Mouse (Mus musculus) MEL (cell line): Measurements from ENCODE around the gene Zfp664. TPM values are rescaled to one million over a fixed set of nuclear protein-coding genes. Genes with fewer than 3 reads are reported as not detected.
A peak's percentile ranks its signal among the peaks of the same experiment; 100 is the strongest.

Source experiments
- DNase-seq: peaks from one replicate; pipeline ENCODE4 v3.0.0; 2011; ENCODE audit warnings: low read depth, low spot score
- H3K27ac ChIP-seq: 2 replicates; pipeline ENCODE4 v1.5.1; 2012; ENCODE audit warnings: low read depth, mild to moderate bottlenecking, control low read depth, low read length, moderate library complexity; ENCODE audit not compliant: control insufficient read depth
- H3K27me3 ChIP-seq, 2 experiments: fragments of 150-350 bp in 1 of 2; sonication (generic) in 1 of 2; 2 replicates each; pipeline ENCODE4 v1.6.1; 2012; ENCODE audit warnings: low read length in 2 of 2, mild to moderate bottlenecking in 2 of 2, improper control_type of control experiment in 1 of 2, moderate library complexity in 1 of 2; ENCODE audit not compliant: insufficient read depth in 2 of 2, control insufficient read depth in 1 of 2
- H3K36me3 ChIP-seq, 2 experiments: 2 replicates each; pipeline ENCODE4 v1.6.1; 2012 to 2014; ENCODE audit warnings: low read length in 2 of 2, improper control_type of control experiment in 1 of 2, inconsistent platforms in 1 of 2, mild to moderate bottlenecking in 1 of 2; ENCODE audit not compliant: insufficient read depth in 2 of 2, control insufficient read depth in 1 of 2
- H3K4me1 ChIP-seq, 2 experiments: fragments of 150-350 bp in 1 of 2; sonication (generic) in 1 of 2; 2 replicates each; pipeline ENCODE4 v1.6.1; 2012; ENCODE audit warnings: low read length in 2 of 2, improper control_type of control experiment in 1 of 2, mild to moderate bottlenecking in 1 of 2; ENCODE audit not compliant: insufficient read depth in 2 of 2, control insufficient read depth in 1 of 2
- H3K4me3 ChIP-seq, 2 experiments: fragments of 150-350 bp in 1 of 2; sonication (generic) in 1 of 2; 2 replicates each; pipeline ENCODE4 v1.5.1; 2012; ENCODE audit warnings: low read depth in 2 of 2, low read length in 2 of 2, mild to moderate bottlenecking in 2 of 2, moderate library complexity in 2 of 2, control low read depth in 1 of 2, improper control_type of control experiment in 1 of 2; ENCODE audit not compliant: control insufficient read depth in 1 of 2, insufficient read depth in 1 of 2
- H3K79me2 ChIP-seq: 2 replicates; pipeline ENCODE4 v1.6.1; 2012; ENCODE audit warnings: mild to moderate bottlenecking, low read length, moderate library complexity; ENCODE audit not compliant: control insufficient read depth, poor library complexity, insufficient read depth
- H3K9ac ChIP-seq: 2 replicates; pipeline ENCODE4 v1.6.1; 2012; ENCODE audit warnings: low read depth, mild to moderate bottlenecking, control low read depth, low read length, moderate library complexity; ENCODE audit not compliant: control insufficient read depth, poor library complexity, severe bottlenecking
- H3K9me3 ChIP-seq: fragments of 150-350 bp; sonication (generic); replicated peaks from 2 replicates; pipeline ENCODE4 v1.6.1; 2012; ENCODE audit warnings: mild to moderate bottlenecking, low read length, improper control_type of control experiment, moderate library complexity; ENCODE audit not compliant: insufficient read depth
- CTCF ChIP-seq, 3 experiments: IDR thresholded peaks in 2 of 3; conservative IDR thresholded peaks in 1 of 3; 2 replicates each; pipeline ENCODE4 v1.5.1; 2011 to 2012; ENCODE audit warnings: low read length in 3 of 3, low read depth in 2 of 3, mild to moderate bottlenecking in 2 of 3, improper control_type of control experiment in 1 of 3, inconsistent platforms in 1 of 3, mixed read lengths in 1 of 3, moderate library complexity in 1 of 3; ENCODE audit not compliant: control insufficient read depth in 1 of 3, insufficient read depth in 1 of 3, poor library complexity in 1 of 3, severe bottlenecking in 1 of 3
- EP300 ChIP-seq, 2 experiments: IDR thresholded peaks; 2 replicates each; pipeline ENCODE4 v1.6.1; 2011; ENCODE audit warnings: improper control_type of control experiment in 2 of 2, low read length in 2 of 2, low read depth in 1 of 2, mild to moderate bottlenecking in 1 of 2
- GABPA ChIP-seq: IDR thresholded peaks from 2 replicates; pipeline ENCODE4 v1.6.1; 2012; ENCODE audit warnings: low read depth, mild to moderate bottlenecking, inconsistent platforms, low read length, improper control_type of control experiment, moderate library complexity
- JUND ChIP-seq: IDR thresholded peaks from 2 replicates; pipeline ENCODE4 v1.6.1; 2011; ENCODE audit warnings: low read depth, mild to moderate bottlenecking, improper control_type of control experiment, low read length
- MEF2A ChIP-seq: IDR thresholded peaks from 2 replicates; pipeline ENCODE4 v1.6.1; 2014; ENCODE audit warnings: low read depth, mild to moderate bottlenecking, inconsistent platforms, low read length, improper control_type of control experiment; ENCODE audit not compliant: poor library complexity, insufficient replicate concordance, severe bottlenecking; ENCODE audit errors: extremely low read depth
- MXI1 ChIP-seq: IDR thresholded peaks from 2 replicates; pipeline ENCODE4 v1.6.1; 2011; ENCODE audit warnings: mild to moderate bottlenecking, low read depth, low read length, improper control_type of control experiment
- MYB ChIP-seq: IDR thresholded peaks from 2 replicates; pipeline ENCODE4 v1.6.1; 2011; ENCODE audit warnings: mild to moderate bottlenecking, low read depth, low read length, improper control_type of control experiment
- NRF1 ChIP-seq: IDR thresholded peaks from 2 replicates; pipeline ENCODE4 v1.6.1; 2014; ENCODE audit warnings: low read depth, mild to moderate bottlenecking, inconsistent platforms, low read length, improper control_type of control experiment, moderate library complexity; ENCODE audit not compliant: poor library complexity, insufficient read depth, severe bottlenecking
- POLR2AphosphoS5 ChIP-seq: IDR thresholded peaks from 2 replicates; pipeline ENCODE4 v1.6.1; 2012; ENCODE audit warnings: low read depth, borderline replicate concordance, mild to moderate bottlenecking, inconsistent platforms, low read length, moderate library complexity, mixed read lengths
- RAD21 ChIP-seq: IDR thresholded peaks from 2 replicates; pipeline ENCODE4 v1.6.1; 2011; ENCODE audit warnings: mild to moderate bottlenecking, low read depth, low read length, improper control_type of control experiment
- SIN3A ChIP-seq: IDR thresholded peaks from 2 replicates; pipeline ENCODE4 v1.6.1; 2012; ENCODE audit warnings: low read length, improper control_type of control experiment, inconsistent platforms
- SMC3 ChIP-seq: IDR thresholded peaks from 2 replicates; pipeline ENCODE4 v1.6.1; 2011; ENCODE audit warnings: low read depth, low read length, improper control_type of control experiment
- ZC3H11A ChIP-seq: IDR thresholded peaks from 2 replicates; pipeline ENCODE4 v1.6.1; 2012; ENCODE audit warnings: low read depth, mild to moderate bottlenecking, inconsistent platforms, low read length, improper control_type of control experiment
- ZKSCAN1 ChIP-seq: IDR thresholded peaks from 2 replicates; pipeline ENCODE4 v1.6.1; 2012; ENCODE audit warnings: low read depth, mild to moderate bottlenecking, inconsistent platforms, low read length, improper control_type of control experiment, moderate library complexity
- ZNF384 ChIP-seq: IDR thresholded peaks from 2 replicates; pipeline ENCODE4 v1.6.1; 2012; ENCODE audit warnings: low read depth, mild to moderate bottlenecking, inconsistent platforms, low read length, improper control_type of control experiment
- polyA plus RNA-seq, 2 experiments: library from polyadenylated mRNA; stranded (reverse) in 1 of 2; unstranded in 1 of 2; fragments of >175 nt in 1 of 2; fragments of >200 nt in 1 of 2; gene quantifications; 2 replicates each; pipeline versions ENCODE4 v1.2.1 to v1.2.4; 2012; ENCODE audit warnings: low replicate concordance in 2 of 2, low read depth in 1 of 2; ENCODE audit not compliant: insufficient read length in 2 of 2, insufficient read depth in 1 of 2, missing spikeins in 1 of 2
- total RNA-seq: library from RNA; depleted of rRNA; stranded (reverse); fragments of 300-350 nt; gene quantifications from 2 replicates; pipeline ENCODE4 v1.2.3, GENCODE M21; 2012

Gene Zfp664
- total and polyA plus RNA-seq, 3 experiments: 18.6 to 205 (median 37.7) TPM

DNA sequence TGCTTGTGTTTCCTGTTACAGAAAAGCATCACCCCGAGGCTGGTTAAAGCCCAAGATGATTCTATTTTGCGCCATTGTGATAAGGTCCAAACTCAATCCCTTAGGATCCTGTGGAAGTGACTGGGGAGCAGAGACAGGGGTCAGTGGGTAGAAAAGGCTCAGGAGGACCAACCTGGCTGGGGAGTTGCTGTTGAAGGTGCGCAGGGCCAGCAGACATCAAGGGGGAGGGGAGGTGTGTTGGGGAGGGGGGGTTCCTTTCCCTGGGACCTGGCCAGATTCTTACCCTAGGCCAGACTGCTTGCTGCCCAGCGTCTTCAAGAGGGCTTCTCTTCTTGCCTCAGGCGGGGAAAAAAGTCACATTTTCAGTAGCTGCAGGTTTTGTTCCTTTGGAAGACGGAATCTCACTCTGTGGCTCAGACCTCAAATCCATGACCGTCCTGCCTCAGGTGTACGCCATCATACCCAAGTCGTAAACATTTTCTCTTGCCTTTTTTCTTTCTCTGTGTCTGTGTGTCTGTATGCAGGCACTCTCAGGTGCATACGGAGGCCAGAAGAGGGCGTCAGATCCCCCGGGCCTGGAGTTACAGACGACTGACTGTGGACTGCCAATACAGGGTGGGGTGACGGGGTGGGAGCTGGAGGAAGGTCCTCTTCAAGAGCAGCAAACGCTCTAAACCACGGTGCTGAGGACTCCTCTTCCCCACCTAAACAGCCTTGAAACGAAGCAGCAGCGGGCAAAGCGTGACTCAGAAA lies 38.4 kb downstream of the Zfp664 start:
- Histone ChIP-seq H3K79me2 (no peaks in the 10 kb centered on the region), H3K4me3 (no peak overlapping the region), H3K27me3 (no peaks in the 10 kb centered on the region), H3K36me3 (no peaks in the 10 kb centered on the region), H3K27ac (no peak overlapping the region), H3K9me3 (no peaks in the 10 kb centered on the region), H3K4me1 (no peaks in the 10 kb centered on the region; a peak in 1 of 4 replicates), H3K9ac (no peak overlapping the region)
- TF ChIP-seq CTCF (IDR thresholded peaks at IDR 0.05 in 2 of 3, conservative IDR thresholded peaks at IDR 0.05 in 1 of 3; ENCODE audit: control insufficient read depth in 1 of 3, insufficient read depth in 1 of 3, low read depth in 2 of 3, low read length in 3 of 3, poor library complexity in 1 of 3, severe bottlenecking in 1 of 3) (peak in 2 of 3 experiments; percentile 22 to 35; a peak in 3 of 6 replicates), SMC3 (0 out of 2 replicates have a peak, but pooled peaks have one; percentile 8), MXI1 (no peak)
- no peak for DNase-seq

DNA sequence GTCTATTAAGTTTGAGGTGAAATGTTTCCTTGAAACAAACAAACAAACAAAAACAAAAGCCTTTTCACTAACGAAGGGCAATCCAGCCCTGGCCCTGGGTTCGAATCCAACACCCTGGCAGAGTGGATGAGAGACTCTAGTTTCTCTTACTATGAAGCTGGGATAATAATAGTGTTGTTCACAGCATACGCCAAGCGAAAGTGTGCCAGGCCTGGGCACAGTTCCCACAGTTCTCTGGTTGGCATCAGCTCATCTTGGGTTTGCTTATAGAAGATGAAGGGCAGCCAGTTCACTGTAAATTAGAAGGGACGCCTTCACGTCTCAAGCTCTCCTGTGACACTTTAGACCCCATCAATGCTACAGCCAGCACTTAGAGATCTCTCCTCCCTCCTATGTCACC lies 39.2 kb downstream of the Zfp664 start:
- no peaks in the 10 kb centered on the region; a peak in 1 of 4 replicates for H3K4me1 ChIP-seq
- no peaks in the 10 kb centered on the region for H3K79me2 ChIP-seq
- DNase-seq: no peak
- no peak for TF ChIP-seq POLR2AphosphoS5
- no peak for TF ChIP-seq NRF1
- TF ChIP-seq RAD21: no peak
- TF ChIP-seq MEF2A: no peak
- no peak for TF ChIP-seq SIN3A
- H3K9me3 ChIP-seq: no peaks in the 10 kb centered on the region
- H3K4me3 ChIP-seq: no peak overlapping the region
- H3K27me3 ChIP-seq: no peaks in the 10 kb centered on the region
- no peaks in the 10 kb centered on the region for H3K36me3 ChIP-seq
- no peak overlapping the region for H3K27ac ChIP-seq
- H3K9ac ChIP-seq: no peak overlapping the region

DNA sequence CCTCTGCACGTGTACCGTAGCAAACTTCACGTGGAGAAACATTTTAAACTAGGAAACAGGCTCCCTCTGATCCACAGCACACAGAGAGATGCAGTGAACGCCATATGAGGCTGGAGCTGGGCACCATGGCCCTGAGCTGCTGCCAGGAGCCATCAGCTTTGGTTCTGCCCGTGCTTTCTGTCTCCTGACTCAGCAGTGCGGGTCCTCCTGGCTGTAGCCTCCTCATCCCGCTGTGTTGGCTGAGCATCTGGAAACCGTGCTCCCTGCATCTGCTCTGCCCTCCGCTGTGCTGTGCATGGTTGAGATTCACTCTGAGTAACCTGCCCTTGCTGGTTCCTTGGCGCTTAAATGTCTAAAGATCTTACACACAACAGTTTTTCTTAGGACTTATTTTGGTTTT lies 39.7 kb downstream of the Zfp664 start:
- Histone ChIP-seq H3K36me3 (no peaks in the 10 kb centered on the region), H3K9me3 (no peaks in the 10 kb centered on the region), H3K4me3 (no peak overlapping the region), H3K4me1 (no peaks in the 10 kb centered on the region; a peak in 1 of 4 replicates), H3K79me2 (no peaks in the 10 kb centered on the region), H3K9ac (no peak overlapping the region), H3K27me3 (no peaks in the 10 kb centered on the region), H3K27ac (no peak overlapping the region)
- no peak for DNase-seq
- no peak for TF ChIP-seq JUND
- TF ChIP-seq ZC3H11A: no peak
- no peak for TF ChIP-seq ZNF384
- TF ChIP-seq GABPA: no peak
- TF ChIP-seq ZKSCAN1: no peak
- TF ChIP-seq EP300 (IDR thresholded peaks at IDR 0.05; ENCODE audit: low read depth in 1 of 2, low read length in 2 of 2): no peak
- TF ChIP-seq MYB: no peak
